Mouse (Mus musculus) intestine, embryonic 14.5 days (tissue): ENCODE data around the gene Tmprss13. TPM values are rescaled to one million over a fixed set of nuclear protein-coding genes. Genes with fewer than 3 reads are reported as not detected.

Experiments
- ATAC-seq: fragments of 200-750 bp; cut with Nextera tagmentation; replicated peaks from 2 replicates; pipeline ENCODE4 v1.8.0; 2017; ENCODE audit warnings: low read depth, moderate number of reproducible peaks, moderate TSS enrichment, moderate library complexity; ENCODE audit not compliant: low FRiP score, low TSS enrichment
- DNase-seq: peaks from one replicate; pipeline ENCODE4 v3.0.0-alpha.2; 2018; ENCODE audit warnings: low spot score
- H3K27ac ChIP-seq: fragments of 300-500 bp; sonication (generic); 2 replicates; pipeline ENCODE4 v1.5.1; 2014; ENCODE audit warnings: low read depth, mild to moderate bottlenecking, control low read depth
- H3K27me3 ChIP-seq: fragments of 300-500 bp; sonication (generic); replicated peaks from 2 replicates; pipeline ENCODE4 v1.6.1; 2014; ENCODE audit warnings: low read length, control low read depth; ENCODE audit not compliant: control insufficient read depth, insufficient read depth
- H3K36me3 ChIP-seq: fragments of 300-500 bp; sonication (generic); 2 replicates; pipeline ENCODE4 v1.6.1; 2014; ENCODE audit warnings: low read length, control low read depth; ENCODE audit not compliant: control insufficient read depth, insufficient read depth
- H3K4me1 ChIP-seq: fragments of 300-500 bp; sonication (generic); replicated peaks from 2 replicates; pipeline ENCODE4 v1.6.1; 2014; ENCODE audit warnings: low read length, control low read depth, mixed read lengths; ENCODE audit not compliant: control insufficient read depth, insufficient read depth
- H3K4me2 ChIP-seq: fragments of 300-500 bp; sonication (generic); 2 replicates; pipeline ENCODE4 v1.6.1; 2014; ENCODE audit warnings: low read length
- H3K4me3 ChIP-seq: fragments of 300-500 bp; sonication (generic); 2 replicates; pipeline ENCODE4 v1.5.1; 2014; ENCODE audit warnings: low read depth, low read length, control low read depth, mixed read lengths
- H3K9ac ChIP-seq: fragments of 300-500 bp; sonication (generic); 2 replicates; pipeline ENCODE4 v1.6.1; 2014; ENCODE audit warnings: mild to moderate bottlenecking, low read length
- H3K9me3 ChIP-seq: fragments of 300-500 bp; sonication (generic); 2 replicates; pipeline ENCODE4 v1.6.1; 2016; ENCODE audit warnings: low read length, control low read depth; ENCODE audit not compliant: control insufficient read depth
- WGBS: fragments of 180-500 bp; shearing (Covaris S2); extraction: QIAGEN DNeasy Blood & Tissue Kit; methylation state at CpG from one replicate; pipeline ENCODE4 v1.1.7; 2014; 5-methylcytosine and 5-hydroxymethylcytosine counted together
- polyA plus RNA-seq: library from polyadenylated mRNA; unstranded; fragments of >200 nt; fragmentation: Nextera tagmentation; extraction: Ambion mirVana; gene quantifications from 2 replicates; pipeline ENCODE4 v1.2.1, GENCODE M21; 2014

Gene Tmprss13
- polyA plus RNA-seq, 1 experiment from 2014 or later = 0.80 TPM

- Histone ChIP-seq H3K4me3 (no peak overlapping the region), H3K36me3 (no peaks in the 10 kb centered on the region), H3K4me1 (no peaks in the 10 kb centered on the region), H3K27me3 (peaks cover 3% of the 10 kb centered on the region; the same call in 1 of the 2 replicates), H3K9me3 (no peaks in the 10 kb centered on the region), H3K27ac (no peak overlapping the region), H3K4me2 (no peak overlapping the region), H3K9ac (no peak overlapping the region)
- ATAC-seq = 0 out of 2 replicates have a peak, but pooled peaks have one; percentile 23
- whole genome bisulfite sequencing = 80% methylated on average over 3 of the region's 3 CpGs
- DNase-seq = no peak
Observed at GRCm38 (mm10) chr9:45317635-45318034, 1.3 kb upstream of the Tmprss13 start.

GRCm38 (mm10) chr9:45321465-45321864 lies 2.6 kb downstream of the Tmprss13 start:
- H3K4me1 ChIP-seq = no peaks in the 10 kb centered on the region
- H3K4me3 ChIP-seq = no peak overlapping the region
- peaks cover 3% of the 10 kb centered on the region; the same call in 1 of the 2 replicates for H3K27me3 ChIP-seq
- no peaks in the 10 kb centered on the region for H3K36me3 ChIP-seq
- H3K9ac ChIP-seq = no peak overlapping the region
- no peak overlapping the region for H3K27ac ChIP-seq
- no peaks in the 10 kb centered on the region for H3K9me3 ChIP-seq
- DNase-seq (no peak), ATAC-seq (no peak)
- 87% methylated on average over 6 of the region's 6 CpGs for WGBS
- no peak overlapping the region for H3K4me2 ChIP-seq

GRCm38 (mm10) chr9:45321946-45322430 lies 3.1 kb downstream of the Tmprss13 start:
- no peaks in the 10 kb centered on the region for H3K36me3 ChIP-seq
- H3K4me1 ChIP-seq = no peaks in the 10 kb centered on the region
- no peak overlapping the region for H3K4me2 ChIP-seq
- H3K27me3 ChIP-seq = peaks cover 3% of the 10 kb centered on the region; the same call in 1 of the 2 replicates
- ATAC-seq (no peak), DNase-seq (no peak)
- no peak overlapping the region for H3K27ac ChIP-seq
- H3K4me3 ChIP-seq = no peak overlapping the region
- no peak overlapping the region for H3K9ac ChIP-seq
- H3K9me3 ChIP-seq = no peaks in the 10 kb centered on the region
- WGBS = 78% methylated on average over 4 of the region's 4 CpGs

GRCm38 (mm10) chr9:45326390-45326789 lies 7.5 kb downstream of the Tmprss13 start:
- ATAC-seq = no peak
- WGBS = 86% methylated on average over 9 of the region's 9 CpGs
- H3K27ac ChIP-seq = no peak overlapping the region

GRCm38 (mm10) chr9:45328263-45328662 lies 9.4 kb downstream of the Tmprss13 start:
- Histone ChIP-seq H3K27ac (no peak overlapping the region), H3K9ac (no peak overlapping the region)
- ATAC-seq = no peak

More at GRCm38 (mm10) chr9:45326390-45326789, 7.5 kb downstream of the Tmprss13 start:
- Histone ChIP-seq H3K27me3 (no peaks in the 10 kb centered on the region), H3K9me3 (no peaks in the 10 kb centered on the region), H3K36me3 (no peaks in the 10 kb centered on the region), H3K4me2 (no peak overlapping the region), H3K4me3 (no peak overlapping the region), H3K9ac (no peak overlapping the region), H3K4me1 (no peaks in the 10 kb centered on the region)
- DNase-seq = no peak

GRCm38 (mm10) chr9:45329577-45329976 lies 10.7 kb downstream of the Tmprss13 start:
- Histone ChIP-seq H3K9me3 (no peaks in the 10 kb centered on the region), H3K4me2 (no peak overlapping the region), H3K4me3 (no peak overlapping the region), H3K36me3 (no peaks in the 10 kb centered on the region), H3K9ac (no peak overlapping the region), H3K27ac (no peak overlapping the region), H3K27me3 (no peaks in the 10 kb centered on the region), H3K4me1 (no peaks in the 10 kb centered on the region)
- DNase-seq (no peak), ATAC-seq (no peak)
- WGBS = 84% methylated on average over 6 of the region's 6 CpGs

More at GRCm38 (mm10) chr9:45328263-45328662, 9.4 kb downstream of the Tmprss13 start:
- Histone ChIP-seq H3K9me3 (no peaks in the 10 kb centered on the region), H3K4me2 (no peak overlapping the region), H3K4me1 (no peaks in the 10 kb centered on the region), H3K36me3 (no peaks in the 10 kb centered on the region), H3K4me3 (no peak overlapping the region), H3K27me3 (no peaks in the 10 kb centered on the region)
- DNase-seq = no peak
- 87% methylated on average over 4 of the region's 4 CpGs for WGBS

GRCm38 (mm10) chr9:45337406-45337805 lies 18.5 kb downstream of the Tmprss13 start:
- Histone ChIP-seq H3K4me3 (no peak overlapping the region), H3K36me3 (no peaks in the 10 kb centered on the region), H3K9me3 (no peaks in the 10 kb centered on the region), H3K4me1 (no peaks in the 10 kb centered on the region), H3K4me2 (no peak overlapping the region), H3K27ac (no peak overlapping the region), H3K9ac (no peak overlapping the region), H3K27me3 (no peaks in the 10 kb centered on the region)
- 74% methylated on average over 2 of the region's 2 CpGs for WGBS
- ATAC-seq (no peak), DNase-seq (no peak)

- Histone ChIP-seq H3K4me2 (no peak overlapping the region), H3K4me3 (no peak overlapping the region), H3K27ac (no peak overlapping the region), H3K9me3 (no peaks in the 10 kb centered on the region), H3K4me1 (no peaks in the 10 kb centered on the region), H3K27me3 (no peaks in the 10 kb centered on the region), H3K9ac (no peak overlapping the region), H3K36me3 (no peaks in the 10 kb centered on the region)
- DNase-seq (no peak), ATAC-seq (no peak)
- 95% methylated on average over 3 of the region's 3 CpGs for WGBS
Observed at GRCm38 (mm10) chr9:45343066-45343465, 24.2 kb downstream of the Tmprss13 start.

GRCm38 (mm10) chr9:45345516-45345915 lies 26.6 kb downstream of the Tmprss13 start:
- 63% methylated on average over 2 of the region's 2 CpGs for WGBS
- H3K27me3 ChIP-seq = no peaks in the 10 kb centered on the region
- H3K9ac ChIP-seq = no peak overlapping the region
- H3K4me3 ChIP-seq = no peak overlapping the region
- H3K4me1 ChIP-seq = no peaks in the 10 kb centered on the region
- no peak overlapping the region for H3K27ac ChIP-seq
- no peak for ATAC-seq
- H3K36me3 ChIP-seq = no peaks in the 10 kb centered on the region
- no peak overlapping the region for H3K4me2 ChIP-seq
- no peak for DNase-seq
- no peaks in the 10 kb centered on the region for H3K9me3 ChIP-seq
